Mouse (Mus musculus): ENCODE data around the gene Aff3. TPM values are rescaled to one million over a fixed set of nuclear protein-coding genes. Genes with fewer than 3 reads are reported as not detected.
A peak's percentile ranks its signal among the peaks of the same experiment; 100 is the strongest.

Aff3 gene
- total RNA-seq, 2 experiments from 2014 or later, result 82.9 to 86.5 TPM

DNA sequence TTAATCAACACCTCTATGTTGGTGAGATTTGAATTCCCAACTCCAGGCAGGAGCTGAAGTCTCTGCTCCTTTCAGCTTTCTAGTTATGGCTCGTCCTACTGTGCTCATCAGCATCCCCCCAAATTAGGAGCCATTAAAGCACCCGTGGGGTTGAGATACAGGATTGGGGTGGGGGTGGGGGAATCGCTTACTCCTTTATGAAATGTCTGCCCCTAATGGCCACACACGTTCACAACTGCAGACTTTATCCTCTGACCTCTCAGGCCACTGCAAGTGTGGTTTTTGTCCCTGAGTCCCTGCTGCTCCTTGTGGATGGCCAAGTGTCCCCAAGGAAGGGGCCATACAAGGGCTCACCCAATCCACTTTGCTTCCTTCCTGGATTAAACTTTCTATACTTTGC lies 348.8 kb downstream of the Aff3 start:
- intact Hi-C loops (cut with DNase I), result no loop called here
- DNase-seq (ENCODE audit: low spot score in 2 of 2), result no peak

DNA sequence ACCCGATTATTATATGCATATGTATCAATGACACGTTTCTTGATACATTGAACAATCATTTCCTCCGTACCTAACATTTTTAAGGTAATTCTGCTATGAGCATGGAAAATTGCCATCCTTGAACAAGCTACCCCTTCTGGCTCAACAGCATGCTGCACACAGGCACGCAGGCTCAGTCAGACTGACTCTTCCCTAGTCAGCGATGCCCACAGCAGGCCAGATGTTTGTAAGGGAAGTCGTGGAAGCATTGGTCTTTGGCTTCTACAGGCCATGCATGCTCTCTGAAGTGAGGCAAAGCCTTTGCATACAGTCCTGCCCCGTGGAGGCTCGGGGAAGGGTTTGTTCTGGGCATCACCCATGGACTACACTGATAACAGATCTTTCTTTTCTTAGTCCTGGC lies 354.3 kb downstream of the Aff3 start:
- DNase-seq (ENCODE audit: low spot score in 2 of 2), result no peak
- intact Hi-C loops (cut with DNase I), result no loop called here

DNA sequence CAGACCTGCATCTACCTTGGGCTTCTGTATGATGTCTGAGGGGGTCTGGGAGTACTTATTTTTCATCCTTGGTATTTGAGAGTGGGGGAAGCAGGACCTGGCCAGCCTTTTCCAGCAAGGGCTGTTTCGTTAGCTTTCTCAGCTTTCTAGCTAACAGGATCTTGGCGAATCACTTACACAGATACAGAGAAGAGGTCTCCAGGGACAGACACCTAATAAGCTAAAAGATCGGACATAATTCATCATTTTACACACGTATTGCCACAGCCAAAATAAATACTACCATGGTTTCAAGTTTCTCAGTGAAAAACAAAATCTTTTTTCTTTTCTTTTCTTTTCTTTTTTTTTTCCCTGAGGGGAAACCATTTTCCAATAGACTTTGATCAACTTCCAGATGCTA lies 354.7 kb downstream of the Aff3 start:
- DNase-seq (ENCODE audit: low spot score in 2 of 2), result no peak
- intact Hi-C loops (cut with DNase I), result no loop called here

DNA sequence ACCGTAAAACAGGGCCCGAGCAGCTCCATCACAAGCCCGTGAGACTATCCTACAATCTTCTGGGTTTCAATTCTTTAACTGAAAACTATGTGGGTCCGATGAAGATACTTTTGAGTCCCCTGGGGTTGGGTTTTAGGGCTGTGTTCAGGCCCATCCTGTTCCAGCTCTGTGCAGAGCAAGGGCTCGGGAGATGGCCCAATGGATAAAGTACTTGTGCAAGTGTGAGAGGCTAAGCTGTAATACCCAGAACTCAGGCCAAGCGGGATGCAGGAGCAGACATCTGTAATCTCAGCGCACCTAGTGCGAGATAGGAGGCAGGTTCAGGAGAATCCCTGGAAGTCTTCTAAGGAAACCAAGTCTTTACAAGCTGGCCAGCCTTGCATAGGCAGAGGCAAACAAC lies 355.4 kb downstream of the Aff3 start:
- no peak for DNase-seq (ENCODE audit: low spot score in 2 of 2)
- intact Hi-C loops (cut with DNase I), result no loop called here

DNA sequence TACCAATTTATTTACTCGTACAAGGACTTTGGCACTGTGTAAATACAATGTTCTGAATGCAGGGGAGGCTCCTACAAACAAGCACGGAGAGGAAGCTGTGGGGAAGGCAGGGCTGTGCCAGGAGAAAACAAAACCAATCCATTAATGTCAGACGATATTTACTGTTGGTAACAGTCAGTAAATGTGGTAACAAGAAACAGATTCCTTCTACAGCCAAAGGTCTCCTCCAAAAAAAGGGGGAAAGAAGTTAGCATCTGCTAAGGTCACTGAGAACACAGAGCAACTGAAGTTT lies 356.1 kb downstream of the Aff3 start:
- intact Hi-C loops (cut with DNase I), result no loop called here
- no peak for DNase-seq (ENCODE audit: low spot score in 2 of 2)

DNA sequence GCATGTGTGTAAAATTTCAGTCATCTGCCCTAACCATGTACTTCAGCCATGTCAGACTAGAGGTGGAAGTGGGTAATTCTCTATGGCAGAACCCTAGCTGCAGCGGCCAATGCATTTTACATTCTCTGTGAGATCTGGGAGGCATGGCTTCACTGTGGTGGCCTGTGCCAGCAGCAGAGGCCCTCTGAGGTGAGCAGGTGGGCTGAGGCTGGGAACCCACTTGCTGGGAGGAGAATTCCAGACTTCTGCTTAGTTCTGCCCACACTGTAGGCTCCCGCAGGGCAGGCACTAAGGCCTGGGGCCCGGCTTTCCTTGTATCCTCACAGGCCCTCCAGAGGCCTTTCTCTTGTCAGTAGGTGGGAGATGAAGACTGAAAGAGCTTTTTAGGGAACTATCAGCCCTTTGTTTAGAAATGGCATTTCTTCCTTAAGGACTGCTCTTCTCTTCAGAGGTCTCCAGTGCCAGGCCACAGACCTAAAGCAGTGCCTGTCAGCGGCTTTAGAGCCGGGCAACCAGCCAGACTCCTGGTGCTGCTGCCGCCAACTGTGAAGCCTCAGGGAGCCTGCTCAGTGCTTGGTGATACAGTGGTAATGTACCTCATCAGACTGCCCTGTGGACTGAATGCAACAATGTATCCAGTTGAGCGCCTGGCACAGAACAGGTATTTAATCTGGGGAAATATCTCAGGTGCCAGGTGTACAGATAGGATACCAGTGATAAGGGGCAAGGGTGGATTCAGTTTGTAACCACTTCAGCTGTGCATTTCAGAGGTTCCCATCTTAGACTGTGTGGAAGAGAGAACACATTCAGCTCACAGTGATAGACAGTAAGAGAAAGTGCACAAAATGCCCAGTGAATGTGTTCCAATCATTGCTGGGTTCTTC lies 356.7 kb downstream of the Aff3 start:
- intact Hi-C loops (cut with DNase I), result no loop called here
- peak; percentile 28 to 55 for DNase-seq (ENCODE audit: low spot score in 2 of 2)

DNA sequence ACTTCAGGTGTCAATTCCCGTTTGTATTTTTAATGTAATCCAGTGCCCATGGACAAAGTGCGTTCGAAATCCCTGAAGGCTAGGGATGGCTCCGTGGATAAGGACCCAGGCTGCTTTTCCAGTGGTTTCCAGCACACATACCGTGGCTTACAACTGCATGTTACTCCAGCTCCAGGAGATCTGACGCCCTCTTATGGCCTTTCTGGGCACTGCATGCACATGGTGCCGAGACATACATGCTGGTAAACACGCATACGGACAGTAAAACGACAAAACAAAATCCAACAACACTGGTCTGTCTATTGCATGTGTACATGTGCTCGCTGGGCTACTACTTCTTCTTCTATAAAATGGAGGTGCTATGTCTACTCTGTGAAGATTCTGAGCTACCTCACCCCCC lies 357.5 kb downstream of the Aff3 start:
- DNase-seq (ENCODE audit: low spot score in 2 of 2), result no peak
- intact Hi-C loops (cut with DNase I), result no loop called here

DNA sequence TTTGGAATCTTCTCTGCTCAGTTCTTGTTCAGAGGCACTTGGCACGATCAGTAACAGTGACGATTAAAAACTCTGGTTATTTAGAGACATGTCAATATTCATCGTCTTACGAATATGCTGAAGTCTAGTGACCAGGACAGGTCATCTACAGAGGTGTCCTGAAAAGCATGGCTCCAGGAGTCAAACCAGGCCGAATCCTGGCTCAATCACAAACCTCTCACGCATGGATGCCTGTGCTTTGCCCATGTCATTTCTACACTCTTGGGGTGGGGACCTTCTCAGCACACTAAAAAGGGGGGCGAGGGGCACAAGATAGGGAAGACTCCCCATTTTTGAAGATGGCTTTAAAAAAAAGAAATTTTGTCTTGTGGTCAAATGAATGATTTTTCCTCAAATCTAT lies 358.6 kb downstream of the Aff3 start:
- intact Hi-C loops (cut with DNase I), result no loop called here
- DNase-seq (ENCODE audit: low spot score in 2 of 2), result no peak

DNA sequence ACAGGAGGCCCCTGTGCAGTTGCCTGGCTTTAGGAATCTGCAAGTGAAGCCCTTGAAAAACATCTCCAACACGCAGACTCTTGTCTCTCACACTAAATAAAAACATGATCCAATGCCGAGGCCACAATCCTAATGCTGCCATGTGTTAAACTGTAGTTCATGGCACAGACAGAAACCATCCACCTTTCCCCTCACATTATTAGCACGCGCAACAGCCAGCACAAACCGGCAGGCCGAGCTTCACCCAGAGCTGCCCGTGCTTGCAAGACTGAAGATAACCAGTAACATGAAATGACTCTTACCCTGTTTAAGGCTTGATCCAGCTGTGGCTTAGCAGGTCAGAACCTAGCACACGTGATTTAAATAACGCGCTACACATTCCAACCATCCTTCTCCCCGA lies 360.4 kb downstream of the Aff3 start:
- DNase-seq (ENCODE audit: low spot score in 2 of 2), result no peak
- intact Hi-C loops (cut with DNase I), result no loop called here

DNA sequence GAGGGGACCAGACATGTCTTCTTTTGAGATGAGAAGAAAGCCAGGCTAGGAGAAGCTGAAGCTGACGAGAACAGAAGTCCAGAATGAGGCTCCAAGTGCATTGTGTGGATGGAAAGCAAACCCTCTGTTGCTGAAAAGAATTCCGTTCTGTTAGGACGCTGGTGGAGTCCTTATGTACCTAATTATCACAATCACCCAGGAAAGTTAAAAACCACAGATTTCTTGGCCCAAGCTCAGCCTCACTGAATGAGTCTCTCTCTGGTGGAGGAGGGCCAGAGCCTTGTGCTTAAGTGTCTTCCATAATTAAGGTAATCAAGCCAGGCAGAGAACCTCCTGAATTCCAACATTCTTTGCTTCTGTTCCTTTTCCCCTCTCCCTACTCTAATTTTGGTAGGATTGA lies 366.5 kb downstream of the Aff3 start:
- intact Hi-C loops (cut with DNase I), result no loop called here
- DNase-seq (ENCODE audit: low spot score in 2 of 2), result no peak

DNA sequence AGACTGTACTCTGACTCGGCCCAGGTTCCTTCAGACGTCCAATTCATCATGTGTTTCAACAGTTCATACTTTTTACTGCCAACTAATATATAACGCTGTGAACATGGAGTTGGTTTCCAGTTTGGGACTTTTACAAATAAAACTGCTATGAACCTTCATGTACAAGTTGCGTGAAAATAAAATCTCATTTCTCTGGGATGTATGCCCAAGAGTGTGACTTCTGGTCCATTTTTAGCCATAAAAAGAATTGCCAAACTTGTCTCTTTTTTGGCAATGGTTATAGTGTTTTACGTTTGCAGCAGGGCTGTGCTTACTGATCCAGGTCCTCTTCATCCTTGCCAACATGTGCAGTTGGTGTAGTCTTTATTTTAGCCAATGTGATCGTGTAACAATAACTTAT lies 369.8 kb downstream of the Aff3 start:
- intact Hi-C loops (cut with DNase I), result no loop called here

DNA sequence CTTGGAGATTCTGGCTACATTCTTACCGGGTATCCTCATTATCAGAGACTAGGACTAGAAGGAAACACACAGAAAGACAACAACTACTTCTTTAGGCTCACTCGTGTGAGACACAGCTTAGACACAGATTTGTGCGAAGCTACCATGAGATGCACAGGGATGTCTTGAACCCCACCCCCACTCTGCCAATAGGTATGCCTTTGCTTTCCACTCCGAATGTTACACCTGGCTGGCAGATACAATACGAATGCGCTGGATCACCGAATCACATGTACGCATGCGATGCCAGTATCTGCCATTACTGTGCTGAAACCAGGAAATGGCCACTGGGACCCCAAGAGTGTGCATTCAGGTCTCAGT lies 370.4 kb downstream of the Aff3 start:
- intact Hi-C loops (cut with DNase I), result no loop called here
- no peak for DNase-seq (ENCODE audit: low spot score in 2 of 2)

More for the DNA sequence above, 369.8 kb downstream of the Aff3 start:
- peak in 1 of 2 experiments; percentile 22 for DNase-seq (ENCODE audit: low spot score in 2 of 2)

DNA sequence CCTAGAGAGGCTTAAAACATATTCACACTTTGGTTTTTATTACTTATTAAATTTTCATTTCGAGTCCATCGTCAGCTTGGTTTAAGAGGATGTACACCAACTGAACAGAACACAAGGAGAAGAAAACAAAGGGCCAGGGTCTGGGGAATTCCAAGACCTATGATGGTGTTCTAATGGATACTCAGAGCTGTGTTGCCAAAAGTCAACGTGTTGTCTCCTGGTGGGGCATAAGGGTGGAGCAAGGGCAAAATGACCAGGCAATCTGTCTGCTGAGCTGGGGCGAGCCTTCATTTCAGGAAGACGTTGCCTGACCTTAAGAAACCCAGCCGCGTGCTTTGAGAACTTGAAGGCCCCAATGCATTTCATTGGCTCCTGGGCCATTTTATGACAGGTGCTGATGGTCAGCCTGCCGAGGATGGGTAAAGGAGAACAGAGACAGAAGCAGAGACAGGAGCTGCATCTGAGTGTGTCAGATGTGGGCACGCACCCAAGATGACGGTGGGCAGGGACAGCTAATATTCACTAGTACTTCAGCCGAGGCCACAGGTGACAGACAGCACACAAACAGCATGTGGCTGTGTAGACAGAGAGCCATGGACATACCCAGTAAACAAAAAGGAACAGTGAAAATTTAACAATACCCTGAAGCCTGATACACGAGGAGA lies 371.0 kb downstream of the Aff3 start:
- intact Hi-C loops (cut with DNase I), result no loop called here
- DNase-seq (ENCODE audit: low spot score in 2 of 2), result no peak

DNA sequence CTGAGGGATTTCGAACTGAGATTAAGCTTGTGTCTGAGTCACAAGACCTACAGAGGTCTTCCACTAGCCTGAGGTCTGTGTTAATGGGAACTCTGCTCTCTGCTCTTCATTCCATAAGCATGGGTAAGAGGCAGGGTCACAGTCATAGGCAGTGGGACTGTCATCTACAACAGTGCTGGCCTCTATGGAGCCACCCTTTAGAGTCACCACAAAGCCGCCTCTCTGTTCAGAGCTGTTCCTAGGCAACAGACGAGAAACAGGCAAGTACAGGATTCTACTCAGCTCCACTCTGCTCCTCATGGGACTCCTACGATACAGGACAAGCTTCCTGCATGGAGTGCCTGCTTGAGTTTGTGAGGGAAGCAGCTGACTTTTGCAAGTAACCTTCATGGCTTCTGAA lies 371.9 kb downstream of the Aff3 start:
- intact Hi-C loops (cut with DNase I), result no loop called here
- DNase-seq (ENCODE audit: low spot score in 2 of 2), result peak in 1 of 2 experiments; percentile 21

DNA sequence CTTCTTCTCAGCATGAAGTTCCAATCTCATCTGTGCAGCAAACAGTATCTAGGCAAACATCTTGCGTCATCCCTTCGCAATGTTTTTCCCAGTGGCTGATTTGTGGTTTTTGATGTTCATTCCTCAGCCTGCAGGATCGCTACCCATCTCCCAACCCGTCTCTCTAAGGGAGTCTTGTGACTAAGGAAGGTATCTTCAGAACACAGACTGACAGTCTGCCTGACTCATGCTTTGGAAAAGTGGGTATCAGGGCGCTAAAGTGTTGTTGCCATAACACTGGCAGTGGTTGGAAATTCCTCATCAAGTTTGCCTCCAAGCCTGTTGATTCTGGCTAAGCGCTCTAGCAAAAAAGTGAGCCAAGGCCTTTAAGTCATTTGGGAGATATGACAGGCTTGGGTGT lies 372.8 kb downstream of the Aff3 start:
- no peak for DNase-seq (ENCODE audit: low spot score in 2 of 2)
- intact Hi-C loops (cut with DNase I), result no loop called here

DNA sequence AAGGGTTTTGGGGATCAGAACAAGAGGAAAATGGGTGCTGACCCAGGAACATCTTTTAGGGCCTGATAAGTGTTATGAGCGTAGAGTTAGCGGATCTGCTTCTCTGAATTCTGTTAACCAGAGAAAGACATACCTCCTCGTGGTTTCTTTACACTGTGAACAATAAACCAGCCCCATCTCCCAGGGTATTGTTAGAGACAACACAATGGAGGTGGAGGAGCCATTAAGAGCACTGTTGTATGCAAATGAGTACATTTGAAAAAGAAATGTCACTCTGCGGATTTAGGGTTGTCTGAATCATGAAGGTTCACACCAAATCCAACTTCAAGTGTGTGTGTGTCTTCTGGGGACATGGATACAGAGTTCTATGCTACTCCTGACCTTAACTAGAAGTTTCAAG lies 373.3 kb downstream of the Aff3 start:
- DNase-seq (ENCODE audit: low spot score in 2 of 2), result no peak
- intact Hi-C loops (cut with DNase I), result no loop called here

DNA sequence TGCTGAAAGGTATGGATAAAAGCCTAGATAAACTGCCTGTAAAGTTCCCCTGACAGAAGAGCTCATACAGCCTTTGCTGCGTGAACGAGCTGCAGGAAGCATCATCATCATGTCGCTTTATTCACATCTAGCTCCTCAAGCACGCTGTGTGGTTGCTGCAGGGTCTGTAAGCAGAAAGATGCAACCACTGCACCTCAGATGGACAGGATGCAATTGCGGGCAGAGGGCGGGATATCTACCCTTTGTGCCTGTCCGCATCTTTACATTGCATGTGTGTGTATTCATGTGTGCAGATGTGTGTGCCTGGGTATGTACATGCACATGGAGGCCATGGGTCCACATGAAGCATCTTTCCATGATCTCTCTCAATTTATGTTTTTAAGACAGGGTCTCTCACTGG lies 373.9 kb downstream of the Aff3 start:
- intact Hi-C loops (cut with DNase I), result no loop called here
- no peak for DNase-seq (ENCODE audit: low spot score in 2 of 2)

DNA sequence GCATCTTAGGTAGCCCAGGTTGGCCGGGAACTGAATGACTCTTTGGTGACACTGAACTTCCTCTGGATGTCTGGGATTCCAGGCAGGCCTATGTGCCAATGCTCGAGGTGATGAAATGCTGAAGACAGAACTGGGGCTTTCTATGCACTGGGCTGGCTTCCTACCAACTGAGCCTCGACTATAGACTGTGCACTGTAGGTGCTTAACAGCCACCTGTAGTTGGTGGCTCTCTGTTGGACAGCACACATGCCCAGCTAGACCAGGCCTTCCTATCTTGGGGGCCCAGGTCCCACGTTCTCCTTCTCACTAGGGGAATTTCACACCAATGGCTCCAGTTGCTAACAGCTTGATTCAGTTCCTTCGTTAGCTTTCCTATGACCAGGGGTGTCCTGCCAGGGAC lies 374.9 kb downstream of the Aff3 start:
- intact Hi-C loops (cut with DNase I), result loop anchor here (5.0 kb wide), 1 partner anchor 147 kb away; no protein-coding TSS in a partner anchor
- no peak for DNase-seq (ENCODE audit: low spot score in 2 of 2)

DNA sequence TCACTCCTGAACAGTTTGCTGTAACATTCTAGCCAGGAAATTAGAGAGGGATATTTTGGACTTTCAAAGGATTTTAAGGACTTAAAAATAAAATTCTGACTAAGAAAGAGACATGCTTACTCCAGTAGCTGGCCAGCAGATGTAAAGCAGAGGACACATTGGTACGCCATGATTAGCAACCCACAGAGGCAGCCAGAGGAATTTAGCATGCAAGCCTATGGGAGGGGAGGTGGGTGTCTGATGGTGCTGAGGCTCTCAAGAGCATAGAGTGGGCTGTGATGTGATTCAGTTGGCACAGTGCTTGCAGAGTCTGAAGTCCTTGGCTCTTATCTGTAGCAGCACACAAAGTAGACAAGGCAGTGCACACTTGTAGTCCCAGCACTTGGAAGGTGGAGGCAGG lies 376.0 kb downstream of the Aff3 start:
- intact Hi-C loops (cut with DNase I), result loop anchor here (5.0 kb wide), 1 partner anchor 149 kb away; no protein-coding TSS in a partner anchor

DNA sequence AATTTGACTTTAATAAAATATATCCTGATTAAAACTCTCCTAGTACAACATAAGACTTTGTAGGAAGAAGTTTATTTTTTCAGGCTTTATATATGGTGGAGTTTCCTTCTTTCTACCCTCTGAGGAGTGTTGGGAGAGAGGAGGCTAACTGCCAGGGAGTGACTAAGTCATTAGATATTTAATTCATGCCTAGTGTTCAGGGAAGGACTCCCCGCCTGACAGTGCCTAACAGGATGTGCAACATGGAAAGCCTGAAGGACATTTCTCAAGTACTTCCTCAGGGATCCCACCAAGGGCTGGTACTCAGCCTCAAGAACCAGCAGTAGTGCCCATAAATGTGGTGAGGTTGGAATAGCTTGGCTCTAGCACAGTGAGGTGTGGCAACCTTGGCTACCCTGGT lies 378.2 kb downstream of the Aff3 start:
- intact Hi-C loops (cut with DNase I), result loop anchor here (5.0 kb wide), 1 partner anchor 151 kb away; no protein-coding TSS in a partner anchor
- no peak for DNase-seq (ENCODE audit: low spot score in 2 of 2)

More for the DNA sequence above, 376.0 kb downstream of the Aff3 start:
- peak; percentile 66 to 88 for DNase-seq (ENCODE audit: low spot score in 2 of 2)

DNA sequence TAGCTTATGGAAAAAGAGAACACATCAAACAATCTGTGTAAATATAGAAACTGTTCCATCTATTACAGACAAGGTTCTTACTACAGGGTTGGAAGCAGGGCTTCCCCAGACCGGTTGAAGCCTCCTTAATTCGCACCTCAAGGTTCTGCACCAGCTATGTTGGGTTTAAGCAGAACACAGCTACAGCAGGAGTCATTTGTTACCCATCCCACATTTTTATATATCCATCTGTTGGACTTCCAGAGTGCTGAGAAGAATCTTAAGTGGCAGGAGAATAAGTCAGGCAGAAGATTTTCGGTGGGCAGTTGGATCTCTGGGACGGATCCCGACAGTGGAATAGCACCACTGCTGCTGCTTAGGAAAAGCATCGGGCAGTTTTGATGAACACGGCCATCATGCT lies 384.2 kb downstream of the Aff3 start:
- intact Hi-C loops (cut with DNase I), result no loop called here
- DNase-seq (ENCODE audit: low spot score in 2 of 2), result no peak
